Mouse (Mus musculus): ENCODE measurements around the gene Gm10600. TPM values are rescaled to one million over a fixed set of nuclear protein-coding genes. Genes with fewer than 3 reads are reported as not detected.
"Not testable (repeated sequence)": the region's sequence is repeated elsewhere in the genome, so short reads cannot be mapped to it uniquely, and the experiment has no call there.

Gm10600 gene
- polyA plus RNA-seq (2015; fragmentation: Nextera tagmentation; extraction: Ambion mirVana), result not detected in 2 replicates

GRCm38 (mm10) chr4:42240339-42240738, at the start of gene Gm10600:
Gm10600 (plus strand) TSS chr4:42240639.
- not testable (repeated sequence) for H3K27me3 ChIP-seq (replicated peaks); H3K9ac ChIP-seq; H3K4me1 ChIP-seq; H3K27ac ChIP-seq (replicated peaks); H3K4me3 ChIP-seq; ATAC-seq (ENCODE audit: extremely low read depth, insufficient number of reproducible peaks, low FRiP score, low TSS enrichment); H3K36me3 ChIP-seq; H3K9me3 ChIP-seq; H3K4me2 ChIP-seq
- no CpG with 5 or more reads among the region's 4 CpGs for WGBS

- H3K9ac ChIP-seq; H3K4me2 ChIP-seq; H3K36me3 ChIP-seq; ATAC-seq (ENCODE audit: extremely low read depth, insufficient number of reproducible peaks, low FRiP score, low TSS enrichment); H3K27ac ChIP-seq (replicated peaks); H3K4me3 ChIP-seq; H3K27me3 ChIP-seq (replicated peaks); H3K9me3 ChIP-seq; H3K4me1 ChIP-seq: not testable (repeated sequence)
- WGBS, result no CpG with 5 or more reads among the region's 5 CpGs
These were observed 15.0 kb downstream of the Gm10600 start, which contains the start of gene Ccl21b for GRCm38 (mm10) chr4:42255467-42255866. Ccl21b (plus strand) TSS chr4:42255767.

Other genes with a start within 250 kb of the Gm10600 start
- not detected in 2 replicates for gene Gm21093, start 205.9 kb upstream of the Gm10600 start, polyA plus RNA-seq (2015; fragmentation: Nextera tagmentation; extraction: Ambion mirVana)
- not detected in 2 replicates for gene Gm3893, start 149.4 kb upstream of the Gm10600 start, polyA plus RNA-seq (2015; fragmentation: Nextera tagmentation; extraction: Ambion mirVana)
- gene Gm13304, start 125.8 kb upstream of the Gm10600 start, polyA plus RNA-seq (2015; fragmentation: Nextera tagmentation; extraction: Ambion mirVana), result 2.6 TPM in 1 of 2 replicates, not detected in the other
- gene Gm13306, start 87.2 kb upstream of the Gm10600 start, polyA plus RNA-seq (2015; fragmentation: Nextera tagmentation; extraction: Ambion mirVana), result not detected in 2 replicates
- gene Gm13305, start 72.0 kb upstream of the Gm10600 start, polyA plus RNA-seq (2015; fragmentation: Nextera tagmentation; extraction: Ambion mirVana), result 0.29 and 0.94 TPM in 2 replicates
- not detected in 2 replicates for gene Ccl21b, start 15.1 kb downstream of the Gm10600 start, polyA plus RNA-seq (2015; fragmentation: Nextera tagmentation; extraction: Ambion mirVana)
- not detected in 2 replicates for gene Gm21953, start 53.6 kb downstream of the Gm10600 start, polyA plus RNA-seq (2015; fragmentation: Nextera tagmentation; extraction: Ambion mirVana)
- not detected in 2 replicates for gene Fam205a3, start 77.7 kb downstream of the Gm10600 start, polyA plus RNA-seq (2015; fragmentation: Nextera tagmentation; extraction: Ambion mirVana)
- not detected in 2 replicates for gene Gm21586, start 198.7 kb downstream of the Gm10600 start, polyA plus RNA-seq (2015; fragmentation: Nextera tagmentation; extraction: Ambion mirVana)
- 0.07 TPM in 1 of 2 replicates, not detected in the other for gene Gm2163, start 226.1 kb downstream of the Gm10600 start, polyA plus RNA-seq (2015; fragmentation: Nextera tagmentation; extraction: Ambion mirVana)